Mouse (Mus musculus) neutrophil, adult 83 days (primary cell): ENCODE data around the gene Igf2bp3. TPM values are rescaled to one million over a fixed set of nuclear protein-coding genes. Genes with fewer than 3 reads are reported as not detected.

Experiments
- total RNA-seq, 2 experiments: library from RNA; stranded (reverse); gene quantifications; one replicate each; pipeline ENCODE4 v1.2.4; 2023

The Igf2bp3 gene
- under 1 TPM in 1 of 2 experiments, not detected in 1; 0.13 TPM for total RNA-seq

DNA sequence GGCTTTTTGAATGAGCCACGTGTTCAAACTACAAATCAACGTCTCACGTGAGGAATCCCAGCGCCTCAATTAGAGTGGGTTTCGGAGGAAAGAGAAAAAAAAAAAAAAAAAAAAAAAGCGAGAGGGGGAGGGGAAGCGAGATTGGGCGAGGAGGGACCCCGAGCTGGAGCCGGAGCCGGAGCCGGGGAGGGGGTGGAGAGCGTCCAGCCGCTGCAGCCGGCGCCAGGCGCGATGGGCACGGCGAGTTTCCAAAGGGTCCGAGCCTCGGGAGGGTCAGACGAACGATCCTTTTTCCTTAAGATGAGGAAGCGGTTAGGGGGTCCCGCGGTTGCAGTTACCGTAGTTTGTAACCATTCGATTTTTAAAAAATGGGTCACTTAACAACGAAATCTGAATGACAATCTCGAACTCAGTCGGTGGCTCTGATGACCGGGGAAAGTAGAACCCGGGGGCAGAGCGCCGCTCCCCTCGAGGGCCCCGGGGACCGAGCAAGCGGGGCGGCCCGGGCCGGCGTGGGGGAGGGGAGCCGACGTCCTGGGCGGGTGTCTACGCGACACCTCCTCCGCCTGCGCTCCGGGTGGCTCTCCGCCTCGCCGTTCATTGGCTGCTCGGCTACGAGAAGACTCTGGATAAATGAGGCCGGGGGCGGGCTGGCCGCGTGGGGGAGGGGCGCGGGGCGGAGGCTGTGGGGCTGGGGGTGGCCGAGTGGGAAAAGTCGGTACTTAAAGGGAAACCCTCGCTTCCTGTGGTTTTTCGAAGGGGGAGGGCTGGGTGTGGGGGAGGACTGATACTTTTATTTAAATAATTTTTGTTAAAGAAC is at the start of gene Igf2bp3:
Gene Igf2bp3, minus strand, starts transcription at position 30 of the 820 bp plus-strand sequence.

DNA sequence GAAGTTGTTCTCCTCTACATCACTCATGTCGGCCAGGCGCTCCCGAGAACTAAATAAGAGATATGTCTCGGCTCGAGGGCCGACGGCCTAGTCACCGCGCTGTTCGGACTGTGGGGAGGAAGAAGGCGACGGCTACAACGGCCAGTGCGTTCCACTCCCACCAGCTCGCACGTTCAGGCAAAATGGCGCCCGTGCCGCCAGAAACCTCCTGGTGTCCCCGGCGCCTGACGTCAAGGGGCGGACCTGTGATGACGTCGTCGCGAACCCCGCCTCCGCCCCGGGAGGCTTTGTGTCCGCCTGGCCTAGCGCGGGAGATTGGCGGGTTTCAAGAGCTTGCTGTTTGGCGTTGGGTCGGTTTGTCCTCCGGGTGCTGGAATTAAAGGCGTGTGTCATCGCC is 49.1 kb upstream of the Igf2bp3 start, which contains the start of gene Tra2a:
Gene Tra2a, minus strand, starts transcription at position 187 of the 397 bp plus-strand sequence.

DNA sequence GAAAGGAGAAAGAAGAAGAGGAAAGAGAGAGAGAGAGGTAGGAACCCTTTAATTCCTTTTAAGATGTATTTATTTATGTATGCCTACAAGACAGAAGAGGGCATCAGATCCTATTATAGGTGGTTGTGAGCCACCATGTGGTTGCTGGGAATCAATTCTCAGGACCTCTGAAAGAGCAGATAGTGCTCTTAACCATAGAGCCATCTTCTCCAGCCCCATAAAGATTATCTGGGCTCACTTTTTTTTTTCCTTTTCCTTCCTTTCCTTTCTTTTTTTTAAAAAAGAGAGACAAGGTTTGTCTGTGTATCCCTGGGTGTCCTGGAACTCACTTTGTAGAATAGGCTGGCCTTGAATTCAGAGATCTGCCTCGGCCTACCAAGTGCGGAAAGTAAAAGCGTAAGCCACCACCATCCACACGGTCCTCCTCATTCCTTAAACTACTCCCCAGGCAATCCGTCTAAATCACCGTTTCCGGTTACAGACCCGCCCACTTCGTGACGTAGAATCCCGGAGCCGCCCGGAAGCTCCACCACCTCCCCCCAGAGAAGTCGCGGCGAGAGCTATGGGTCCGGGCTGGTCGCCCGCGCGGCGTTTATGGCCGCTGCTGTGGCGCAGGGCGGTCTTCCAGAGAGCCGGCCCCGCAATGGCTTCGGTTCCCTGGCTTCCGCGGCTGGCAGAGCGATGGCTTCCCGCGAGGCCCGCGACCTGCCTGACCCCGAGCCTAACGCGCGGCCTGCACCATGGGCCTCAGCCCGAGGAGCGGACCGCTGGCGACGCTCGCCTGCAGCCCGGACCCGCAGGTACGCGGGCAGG is 141.2 kb downstream of the Igf2bp3 start, which contains the start of gene Malsu1:
Gene Malsu1, plus strand, starts transcription at position 492 of the 813 bp plus-strand sequence.

DNA sequence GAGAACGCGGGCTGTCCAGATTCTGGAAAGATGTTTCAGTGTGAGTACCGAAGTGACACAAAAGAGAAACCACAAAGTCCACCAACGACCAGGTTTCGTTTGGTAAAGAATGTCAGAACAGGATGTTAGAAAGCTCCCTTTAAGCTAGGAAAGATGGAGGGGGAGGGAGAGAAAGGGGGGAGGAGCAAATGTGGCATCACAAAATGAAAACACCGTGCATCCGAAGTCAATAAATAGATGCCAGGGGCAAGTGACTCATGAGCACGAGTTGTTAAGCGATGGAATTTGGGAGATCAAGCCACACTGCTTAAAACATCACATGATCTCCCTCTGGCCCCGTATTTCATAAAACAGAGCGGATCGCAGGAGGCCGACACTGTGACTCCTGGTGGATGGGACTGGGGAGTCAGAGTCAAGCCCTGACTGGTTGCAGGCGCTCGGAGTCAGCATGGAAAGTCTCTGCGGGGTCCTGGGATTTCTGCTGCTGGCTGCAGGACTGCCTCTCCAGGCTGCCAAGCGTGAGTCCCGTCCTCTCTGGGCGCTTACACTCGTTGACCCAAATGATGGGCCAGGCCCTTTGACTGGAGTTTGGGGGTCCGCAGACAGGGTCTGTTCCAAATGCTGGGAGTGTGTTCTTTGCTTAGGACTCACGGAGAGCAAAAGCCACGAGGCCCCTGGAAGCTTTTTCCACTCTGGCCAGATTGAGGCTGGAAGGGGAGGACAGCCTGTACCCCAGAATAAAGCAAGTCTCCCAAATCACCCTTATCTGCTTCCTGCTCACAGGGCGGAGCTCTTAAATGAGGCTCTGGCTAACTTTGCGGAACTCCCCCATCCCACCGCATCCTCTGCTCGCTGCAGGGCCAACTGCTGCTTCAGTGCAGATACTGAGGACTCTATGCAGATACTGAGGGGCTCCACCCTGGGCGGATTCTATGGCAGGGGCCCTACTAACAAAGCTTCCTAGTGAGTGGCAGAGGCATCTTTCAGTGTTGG is 178.2 kb downstream of the Igf2bp3 start, which contains the start of gene Gpnmb:
Gene Gpnmb, plus strand, starts transcription at position 272 of the 993 bp plus-strand sequence.

Other genes with a start within 250 kb of the Igf2bp3 start
- gene Doxl2, start 240.0 kb downstream of the Igf2bp3 start, total RNA-seq: not detected
- gene Svs1, start 228.1 kb downstream of the Igf2bp3 start, total RNA-seq: not detected
- gene Gpnmb, start 178.4 kb downstream of the Igf2bp3 start, total RNA-seq: under 1 TPM; 0.24 to 0.61 TPM
- 10 to 100 TPM; 16.1 to 20.9 TPM for gene Malsu1, start 141.2 kb downstream of the Igf2bp3 start, total RNA-seq
- gene Tra2a, start 49.1 kb upstream of the Igf2bp3 start, total RNA-seq: 100 to 1,000 TPM; 146 to 170 TPM
- 10 to 100 TPM; 16.8 to 17.8 TPM for gene Ccdc126, start 104.3 kb upstream of the Igf2bp3 start, total RNA-seq
- gene Fam221a, start 152.8 kb upstream of the Igf2bp3 start, total RNA-seq: 1 to 10 TPM; 3.6 to 4.7 TPM
- gene Stk31, start 180.6 kb upstream of the Igf2bp3 start, total RNA-seq: not detected